In the genomic region with DNA sequence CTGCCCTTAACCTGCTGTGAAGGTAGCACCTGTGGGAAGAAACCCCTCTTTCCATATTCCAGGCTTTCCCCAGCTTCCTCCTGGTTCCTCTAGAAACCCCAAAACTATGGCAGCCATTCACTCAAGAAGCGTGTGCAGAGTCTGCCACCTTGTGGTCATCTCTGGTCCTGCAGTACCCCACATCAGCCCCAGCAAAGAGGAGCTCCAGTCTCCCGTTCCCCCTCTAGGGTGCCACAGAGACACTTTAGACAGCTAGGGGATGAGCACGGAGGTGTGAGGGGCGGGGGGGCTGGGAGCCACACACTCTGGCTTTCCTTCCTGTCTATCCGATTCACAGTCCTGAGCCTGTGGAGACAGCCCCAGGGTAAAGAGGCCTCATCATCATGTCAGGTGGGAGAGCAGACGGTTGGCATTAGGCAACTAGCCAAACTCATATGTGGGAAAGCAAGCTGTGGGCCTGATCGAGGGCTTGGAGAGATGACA, we compare ENCODE assay signal across 9 mouse cellular contexts.
DNase-seq lines count a peak whose midpoint lies in the region; ATAC-seq and TF ChIP-seq lines count a peak whose summit lies in the region.
"Had no signal": no experiment of that assay in that cellular context is flagged by ENCODE, and none has a peak within 500 bp of the region (broad histone marks: within the 10 kb centered on the region; RNA-seq: fewer than 3 reads in every experiment).

No protein-coding gene starts in this region.

- no peak overlapping the region for H3K4me3 ChIP-seq in embryonic fibroblast, embryonic 13.5 days (ENCODE audit: insufficient read depth, low read length)
- no peak overlapping the region for H3K4me3 ChIP-seq in heart, embryonic 14.5 days (ENCODE audit: control insufficient read depth in 1 of 2, insufficient read depth in 1 of 2, low read depth in 1 of 2, low read length in 2 of 2)
- H3K4me3 ChIP-seq: erythroblast, embryonic 14.5 days had no signal

- no peaks in the 10 kb centered on the region for H3K9me3 ChIP-seq in heart, embryonic 14.5 days (ENCODE audit: control insufficient read depth, low read length)

- no peak for TF ChIP-seq POLR2A in embryonic fibroblast, embryonic 13.5 days (IDR thresholded peaks at IDR 0.05; ENCODE audit: low read depth, low read length)

- H3K4me1 ChIP-seq in embryonic fibroblast, embryonic 13.5 days (ENCODE audit: control insufficient read depth, insufficient read depth, low read length), result no peaks in the 10 kb centered on the region
- peaks cover 4% of the 10 kb centered on the region in 2 experiments; a peak in 1 of 4 replicates for H3K4me1 ChIP-seq in heart, embryonic 14.5 days (ENCODE audit: control insufficient read depth in 2 of 2, insufficient read depth in 2 of 2, low read length in 2 of 2)

- peak; percentile 34 for DNase-seq in CD4-positive helper T cell, adult 2 months (ENCODE audit: low read depth, low spot score)
- peak; percentile 37 to 43 for DNase-seq in adrenal gland, postnatal 4 days (ENCODE audit: low spot score in 2 of 2)
- peak; percentile 58 to 89 for DNase-seq in kidney, postnatal 36 days
- peak; percentile 38 to 57 for DNase-seq in lung, adult 18-20 months
- peak; percentile 28 for DNase-seq in ovary, adult 18-20 months (ENCODE audit: low spot score)
- peak; percentile 19 to 55 for DNase-seq in thymus, postnatal 10 days (ENCODE audit: low spot score in 2 of 2)

- H3K9ac ChIP-seq in heart, embryonic 14.5 days (ENCODE audit: low read length), result no peak overlapping the region

- no peak for ATAC-seq in heart, embryonic 14.5 days (ENCODE audit: insufficient number of reproducible peaks, insufficient read depth, low FRiP score, low read depth)

- peak; percentile 75; the same call in 1 of the 2 replicates for TF ChIP-seq CTCF in embryonic fibroblast, embryonic 13.5 days (IDR thresholded peaks at IDR 0.05; ENCODE audit: borderline replicate concordance, insufficient read depth, low read length)

- H3K4me2 ChIP-seq in heart, embryonic 14.5 days (ENCODE audit: low read length), result 0 out of 2 replicates have a peak overlapping the region, but pooled peaks have one; percentile 39

- WGBS in heart, embryonic 14.5 days, result 16% methylated on average over 7 of the region's 7 CpGs

- H3K36me3 ChIP-seq in heart, embryonic 14.5 days (ENCODE audit: control insufficient read depth, insufficient read depth, low read length), result no peaks in the 10 kb centered on the region

- peaks cover 17% of the 10 kb centered on the region; the same call in 1 of the 2 replicates for H3K27me3 ChIP-seq in heart, embryonic 14.5 days (ENCODE audit: control insufficient read depth, insufficient read depth, low read length)

- H3K27ac ChIP-seq in embryonic fibroblast, embryonic 13.5 days (ENCODE audit: insufficient read depth, low read length), result no peak overlapping the region
- no peak overlapping the region for H3K27ac ChIP-seq in heart, embryonic 14.5 days (replicated peaks in 1 of 2; ENCODE audit: control insufficient read depth in 1 of 2, insufficient read depth in 1 of 2, low read depth in 2 of 2, low read length in 2 of 2)
